Mouse (Mus musculus): ENCODE results near the gene Rnf24. TPM values are rescaled to one million over a fixed set of nuclear protein-coding genes. Genes with fewer than 3 reads are reported as not detected.

The Rnf24 gene
- polyA plus RNA-seq, 1 experiment from 2014 or later, result 17.5 TPM

- Histone ChIP-seq H3K4me3 (no peak overlapping the region), H3K9ac (peak overlapping the region; percentile 81; the same call in 1 of the 2 replicates), H3K4me1 (replicated peaks) (peaks cover 37% of the 10 kb centered on the region), H3K36me3 (no peaks in the 10 kb centered on the region), H3K9me3 (no peaks in the 10 kb centered on the region), H3K4me2 (no peak overlapping the region), H3K27ac (replicated peaks) (peak overlapping the region; percentile 99; the same call in 1 of the 2 replicates), H3K27me3 (no peaks in the 10 kb centered on the region)
- ATAC-seq (ENCODE audit: low read depth), result no peak
- 67% methylated on average over 9 of the region's 9 CpGs for WGBS
These were observed 92.0 kb downstream of the Rnf24 start for GRCm38 (mm10) chr2:131260544-131261307.

DNA sequence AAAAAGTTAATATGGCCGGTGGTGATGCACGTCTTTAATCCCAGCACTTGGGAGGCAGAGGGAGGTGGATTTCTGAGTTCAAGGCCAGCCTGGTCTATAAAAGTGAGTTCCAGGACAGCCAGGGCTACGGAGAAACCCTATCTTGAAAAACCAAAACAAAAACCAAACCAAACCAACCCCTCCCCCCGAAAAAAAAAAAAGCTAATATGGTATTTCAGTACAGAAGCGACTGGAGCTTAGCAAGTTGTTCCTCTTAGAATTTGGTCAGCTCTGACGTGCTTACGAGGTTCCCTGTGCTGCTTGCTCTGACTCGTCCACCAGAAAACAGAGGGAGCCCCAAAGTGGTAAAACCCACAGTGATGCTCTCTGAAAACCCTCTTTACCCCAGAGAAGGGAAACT lies 94.0 kb downstream of the Rnf24 start:
- Histone ChIP-seq H3K9me3 (no peaks in the 10 kb centered on the region), H3K27me3 (no peaks in the 10 kb centered on the region), H3K4me2 (no peak overlapping the region), H3K27ac (replicated peaks) (no peak overlapping the region), H3K36me3 (no peaks in the 10 kb centered on the region), H3K4me3 (no peak overlapping the region), H3K4me1 (replicated peaks) (peaks cover 26% of the 10 kb centered on the region), H3K9ac (no peak overlapping the region)
- 85% methylated on average over 8 of the region's 8 CpGs for WGBS
- no peak for ATAC-seq (ENCODE audit: low read depth)

DNA sequence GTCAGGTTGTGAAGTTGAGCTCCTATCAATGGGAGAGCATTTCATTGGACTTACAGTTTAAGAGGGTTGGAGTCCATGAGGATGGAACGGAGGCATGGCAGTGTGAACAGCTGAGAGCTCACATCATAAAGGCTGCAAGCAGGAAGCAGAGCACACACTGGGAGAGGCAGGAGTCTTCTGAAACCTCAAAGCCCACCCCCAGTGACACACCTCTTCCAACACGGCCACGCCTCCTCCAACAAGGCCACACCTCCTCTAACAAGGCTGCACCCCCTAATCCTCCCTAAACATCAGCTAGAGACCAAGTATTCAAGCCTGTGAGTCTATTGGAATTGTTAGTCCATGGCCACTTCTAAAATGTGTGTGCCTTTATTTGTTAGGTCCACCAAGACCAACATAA lies 97.0 kb downstream of the Rnf24 start:
- H3K4me2 ChIP-seq, result no peak overlapping the region
- H3K27ac ChIP-seq (replicated peaks), result no peak overlapping the region
- H3K9ac ChIP-seq, result no peak overlapping the region
- no peaks in the 10 kb centered on the region for H3K36me3 ChIP-seq
- no peak for ATAC-seq (ENCODE audit: low read depth)
- no peak overlapping the region for H3K4me3 ChIP-seq
- no peaks in the 10 kb centered on the region for H3K27me3 ChIP-seq
- no peaks in the 10 kb centered on the region for H3K9me3 ChIP-seq
- H3K4me1 ChIP-seq (replicated peaks), result peaks cover 10% of the 10 kb centered on the region; the same call in 1 of the 2 replicates
- 74% methylated on average over 3 of the region's 3 CpGs for whole genome bisulfite sequencing

- WGBS, result 54% methylated on average over 2 of the region's 2 CpGs
- no peak overlapping the region for H3K27ac ChIP-seq (replicated peaks)
- H3K36me3 ChIP-seq, result no peaks in the 10 kb centered on the region
- H3K4me2 ChIP-seq, result no peak overlapping the region
- H3K4me3 ChIP-seq, result no peak overlapping the region
- no peak for ATAC-seq (ENCODE audit: low read depth)
- H3K9ac ChIP-seq, result no peak overlapping the region
- H3K27me3 ChIP-seq, result no peaks in the 10 kb centered on the region
- H3K9me3 ChIP-seq, result no peaks in the 10 kb centered on the region
- peaks cover 7% of the 10 kb centered on the region; the same call in 1 of the 2 replicates for H3K4me1 ChIP-seq (replicated peaks)
These were observed 98.4 kb downstream of the Rnf24 start for GRCm38 (mm10) chr2:131254329-131254713.

GRCm38 (mm10) chr2:131253681-131254328 lies 98.9 kb downstream of the Rnf24 start:
- Histone ChIP-seq H3K4me1 (replicated peaks) (peaks cover 7% of the 10 kb centered on the region; the same call in 1 of the 2 replicates), H3K4me3 (no peak overlapping the region), H3K27ac (replicated peaks) (no peak overlapping the region), H3K36me3 (no peaks in the 10 kb centered on the region), H3K27me3 (no peaks in the 10 kb centered on the region), H3K4me2 (no peak overlapping the region), H3K9me3 (no peaks in the 10 kb centered on the region), H3K9ac (no peak overlapping the region; the same call in 1 of the 2 replicates)
- peak; percentile 77; the same call in 1 of the 2 replicates for ATAC-seq (ENCODE audit: low read depth)
- 19% methylated on average over 7 of the region's 7 CpGs for WGBS

Small RNA genes lying within 50 kb of the gene (microRNA-seq; reads per million reads assigned to microRNA genes)
- 26.5 reads per million, percentile 38 among the genes with 10 or more reads in this experiment for gene Mir103-2

Other genes with a start within 250 kb of the Rnf24 start
- gene Hspa12b, start 225.6 kb downstream of the Rnf24 start, polyA plus RNA-seq (2015; fragmentation: Nextera tagmentation; extraction: Ambion mirVana), result 5.1 and 6.0 TPM in 2 replicates
- gene Gm11037, start 219.4 kb downstream of the Rnf24 start, polyA plus RNA-seq (2015; fragmentation: Nextera tagmentation; extraction: Ambion mirVana), result not detected in 2 replicates
- 88.3 and 99.0 TPM in 2 replicates for gene 1700037H04Rik, start 192.8 kb downstream of the Rnf24 start, polyA plus RNA-seq (2015; fragmentation: Nextera tagmentation; extraction: Ambion mirVana)
- gene Cenpb, start 172.8 kb downstream of the Rnf24 start, polyA plus RNA-seq (2015; fragmentation: Nextera tagmentation; extraction: Ambion mirVana), result 12.6 and 12.7 TPM in 2 replicates
- gene Cdc25b, start 165.9 kb downstream of the Rnf24 start, polyA plus RNA-seq (2015; fragmentation: Nextera tagmentation; extraction: Ambion mirVana), result 32.5 and 40.3 TPM in 2 replicates
- gene Spef1, start 165.6 kb downstream of the Rnf24 start, polyA plus RNA-seq (2015; fragmentation: Nextera tagmentation; extraction: Ambion mirVana), result 6.9 and 7.9 TPM in 2 replicates
- gene Ap5s1, start 145.8 kb downstream of the Rnf24 start, polyA plus RNA-seq (2015; fragmentation: Nextera tagmentation; extraction: Ambion mirVana), result 30.9 and 39.7 TPM in 2 replicates
- 5.9 and 7.0 TPM in 2 replicates for gene Mavs, start 118.8 kb downstream of the Rnf24 start, polyA plus RNA-seq (2015; fragmentation: Nextera tagmentation; extraction: Ambion mirVana)
- 30.5 and 35.6 TPM in 2 replicates for gene Pank2, start 90.4 kb downstream of the Rnf24 start, polyA plus RNA-seq (2015; fragmentation: Nextera tagmentation; extraction: Ambion mirVana)
- gene Smox, start 138.6 kb upstream of the Rnf24 start, polyA plus RNA-seq (2015; fragmentation: Nextera tagmentation; extraction: Ambion mirVana), result 46.9 and 50.4 TPM in 2 replicates
- 0.21 and 0.27 TPM in 2 replicates for gene Adra1d, start 209.4 kb upstream of the Rnf24 start, polyA plus RNA-seq (2015; fragmentation: Nextera tagmentation; extraction: Ambion mirVana)